Mouse (Mus musculus): ENCODE data around the gene Mul1.

DNA sequence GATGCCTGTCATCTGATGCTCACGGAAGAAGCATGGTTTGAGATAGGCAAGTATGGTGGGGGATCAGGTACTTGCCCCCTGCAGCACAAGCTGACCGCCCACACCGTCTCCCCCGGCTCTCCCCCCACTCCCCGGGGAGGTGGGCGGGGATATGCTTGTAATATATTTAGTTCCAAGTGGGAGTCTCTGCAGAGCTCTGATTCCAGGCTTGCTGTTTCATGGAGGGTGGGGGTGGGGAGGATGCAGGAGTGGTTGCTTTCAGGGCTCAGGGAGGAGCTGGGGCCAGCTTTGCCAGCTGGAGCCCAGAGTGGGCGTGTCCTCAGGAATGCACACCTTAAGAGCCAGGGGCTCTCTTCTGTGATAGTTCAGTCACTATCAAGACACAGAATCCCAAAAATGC lies 34.6 kb downstream of the Mul1 start:
- TF ChIP-seq CTCF (IDR thresholded peaks at IDR 0.05; ENCODE audit: extremely low read depth, insufficient read depth, low read length) = no peak
- no peak for TF ChIP-seq POLR2A (IDR thresholded peaks at IDR 0.05; ENCODE audit: extremely low read depth, insufficient read depth, low read length)
